ENCODE assay signal across 8 mouse cellular contexts in the genomic region with DNA sequence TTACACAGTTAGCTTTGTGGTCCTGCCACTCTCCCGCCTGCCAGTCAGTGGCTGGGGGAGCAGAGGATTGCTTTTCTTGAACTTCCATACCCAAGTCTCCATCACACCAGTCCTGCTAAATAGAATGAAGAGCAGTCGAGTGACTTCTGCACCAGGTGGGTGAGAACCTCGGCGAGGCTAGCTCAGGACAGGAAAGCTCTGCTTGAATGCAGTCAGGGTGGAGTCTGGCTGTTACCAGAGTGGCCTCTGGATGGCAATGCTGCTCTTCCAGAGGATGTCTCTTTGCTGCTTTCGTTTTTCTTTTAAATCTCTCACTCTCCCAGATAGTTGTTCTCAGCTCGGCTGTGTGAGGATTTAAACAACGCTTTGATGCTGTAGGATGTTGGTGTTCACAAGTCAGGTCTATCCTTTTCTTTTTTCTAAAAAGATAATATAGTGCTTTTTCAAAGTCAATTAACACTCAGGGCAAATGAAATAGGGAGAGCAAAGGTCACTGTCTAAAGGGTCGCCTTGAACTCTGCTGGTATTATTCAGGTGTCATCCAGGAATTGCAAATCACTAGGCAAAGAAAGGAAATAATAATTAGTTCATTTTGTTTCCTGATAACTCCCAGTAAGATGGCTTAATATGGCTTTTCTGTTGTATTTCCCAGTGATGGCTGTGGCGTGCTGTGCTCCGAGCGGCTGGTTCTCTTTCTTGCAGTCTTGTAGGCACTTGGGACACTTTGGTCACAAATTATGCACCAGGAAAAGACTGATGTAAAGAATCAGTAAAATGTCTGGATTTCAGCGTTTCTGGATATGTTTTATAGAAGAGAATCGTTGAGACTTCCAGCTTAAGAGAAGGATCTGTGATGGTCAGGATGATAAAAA.
A peak's percentile ranks its signal among the peaks of the same experiment; 100 is the strongest.
DNase-seq lines count a peak whose midpoint lies in the region; ATAC-seq and TF ChIP-seq lines count a peak whose summit lies in the region.

No protein-coding gene starts in this region.

- no peaks in the 10 kb centered on the region for H3K9me3 ChIP-seq in liver, embryonic 12.5 days (replicated peaks)
- no peaks in the 10 kb centered on the region for H3K9me3 ChIP-seq in heart, embryonic 15.5 days (replicated peaks)
- no peaks in the 10 kb centered on the region for H3K9me3 ChIP-seq in lung, embryonic 14.5 days (ENCODE audit: low read depth, low read length)

- TF ChIP-seq CTCF in lung, embryonic 14.5 days (IDR thresholded peaks at IDR 0.05; ENCODE audit: low read depth), result peak; percentile 78

- DNase-seq in liver, result peak; percentile 7
- peak; percentile 46 for DNase-seq in embryo, embryonic 9.5 days (ENCODE audit: extremely low spot score)
- DNase-seq in kidney, postnatal 36 days, result peak; percentile 9 to 50
- DNase-seq in lung, embryonic 14.5 days, result peak; percentile 84
- DNase-seq in retina, postnatal 1 day, result peak; percentile 74

- no peak overlapping the region for H3K4me3 ChIP-seq in liver, embryonic 12.5 days
- peak overlapping the region; percentile 27 for H3K4me3 ChIP-seq in heart, embryonic 15.5 days
- H3K4me3 ChIP-seq in lung, embryonic 14.5 days (ENCODE audit: low read depth, low read length), result no peak overlapping the region

- no peaks in the 10 kb centered on the region for H3K27me3 ChIP-seq in liver, embryonic 12.5 days (replicated peaks)
- H3K27me3 ChIP-seq in heart, embryonic 15.5 days, result no peaks in the 10 kb centered on the region
- no peaks in the 10 kb centered on the region for H3K27me3 ChIP-seq in lung, embryonic 14.5 days (ENCODE audit: insufficient read depth, low read length)

- H3K9ac ChIP-seq in liver, embryonic 12.5 days, result no peak overlapping the region
- H3K9ac ChIP-seq in heart, embryonic 15.5 days, result no peak overlapping the region
- H3K9ac ChIP-seq in lung, embryonic 14.5 days, result no peak overlapping the region

- no peaks in the 10 kb centered on the region for H3K36me3 ChIP-seq in liver, embryonic 12.5 days
- no peaks in the 10 kb centered on the region for H3K36me3 ChIP-seq in heart, embryonic 15.5 days
- H3K36me3 ChIP-seq in lung, embryonic 14.5 days (ENCODE audit: insufficient read depth), result no peaks in the 10 kb centered on the region

- ATAC-seq in liver, embryonic 12.5 days, result no peak
- no peak for ATAC-seq in heart, embryonic 15.5 days (replicated peaks; ENCODE audit: insufficient number of reproducible peaks, insufficient read depth, low FRiP score, low read depth)
- ATAC-seq in lung, embryonic 14.5 days (ENCODE audit: insufficient read depth), result peak; percentile 83; the same call in 1 of the 2 replicates
- ATAC-seq in megakaryocyte-erythroid progenitor cell, adult 5-6 weeks (replicated peaks; ENCODE audit: low FRiP score, low TSS enrichment, poor library complexity, severe bottlenecking), result no peak

- no peak overlapping the region for H3K27ac ChIP-seq in liver, embryonic 12.5 days
- H3K27ac ChIP-seq in heart, embryonic 15.5 days, result no peak overlapping the region
- no peak overlapping the region for H3K27ac ChIP-seq in lung, embryonic 14.5 days (ENCODE audit: low read depth)

- H3K4me2 ChIP-seq in liver, embryonic 12.5 days, result no peak overlapping the region
- H3K4me2 ChIP-seq in heart, embryonic 15.5 days, result peak overlapping the region; percentile 26; the same call in 1 of the 2 replicates
- no peak overlapping the region for H3K4me2 ChIP-seq in lung, embryonic 14.5 days

- H3K4me1 ChIP-seq in liver, embryonic 12.5 days, result no peaks in the 10 kb centered on the region
- no peaks in the 10 kb centered on the region for H3K4me1 ChIP-seq in heart, embryonic 15.5 days (replicated peaks)
- no peaks in the 10 kb centered on the region for H3K4me1 ChIP-seq in lung, embryonic 14.5 days (ENCODE audit: insufficient read depth)

- 38% methylated on average over 13 of the region's 13 CpGs for WGBS in liver, embryonic 12.5 days (ENCODE audit: insufficient replicate concordance)
- 45% methylated on average over 13 of the region's 13 CpGs for WGBS in heart, embryonic 15.5 days
- 38% methylated on average over 13 of the region's 13 CpGs for WGBS in lung, embryonic 14.5 days

Comparison
In these comparisons a context has a peak if more than half of its experiments do, and no peak if none do; other contexts are left out.
1. DNase-seq: peak in every context shown above with its lines; median percentile 84 in lung, embryonic 14.5 days; 74 in retina, postnatal 1 day; 46 in embryo, embryonic 9.5 days; 30 in kidney, postnatal 36 days; 7 in liver.